Mouse (Mus musculus): ENCODE data around the gene Gm10181.
A peak's percentile ranks its signal among the peaks of the same experiment; 100 is the strongest.
"Not testable (repeated sequence)": the region's sequence is repeated elsewhere in the genome, so short reads cannot be mapped to it uniquely, and the experiment has no call there.

The Gm10181 gene

DNA sequence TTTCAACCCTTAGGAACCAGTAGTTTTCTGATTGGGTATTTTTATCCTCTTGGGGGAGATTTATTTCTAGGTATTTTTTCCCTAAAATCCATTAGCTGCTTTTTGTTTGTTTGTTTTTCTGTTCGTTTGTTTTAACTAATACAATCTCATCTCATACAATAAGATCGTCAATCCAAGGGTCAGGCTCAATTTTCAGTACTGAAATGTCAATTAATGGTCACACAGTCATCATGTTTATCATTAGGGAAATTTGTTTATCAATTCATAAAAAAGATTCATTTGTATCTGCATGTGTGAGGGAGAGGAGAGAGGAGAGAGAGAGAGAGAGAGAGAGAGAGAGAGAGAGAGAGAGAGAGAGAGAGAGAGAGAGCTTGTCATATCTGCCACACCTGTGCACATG lies at the start of gene Gm10181:
TSS of gene Gm10181 (plus strand) at position 301 of the 400 bp plus-strand sequence.
- no peak for DNase-seq (ENCODE audit: low spot score)

DNA sequence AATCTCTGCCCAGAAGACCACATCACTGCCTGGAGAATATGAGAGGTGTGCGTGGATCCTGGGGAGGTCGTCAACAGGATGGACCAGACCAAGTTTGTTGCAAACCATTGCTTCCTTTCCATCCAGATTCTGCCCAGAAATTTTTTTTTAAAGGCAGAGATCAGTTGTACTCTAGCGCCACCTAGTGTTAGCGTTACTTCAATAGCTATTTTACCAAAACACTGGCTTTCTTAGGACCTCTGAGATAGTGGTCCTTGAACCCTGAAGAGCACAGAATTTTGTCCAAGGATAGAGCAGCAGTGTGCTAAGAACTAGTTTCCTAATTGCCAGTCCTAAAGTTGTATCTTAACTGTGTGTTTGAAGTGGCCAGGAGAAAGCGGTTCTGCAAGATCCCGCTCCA lies 47.6 kb upstream of the Gm10181 start:
- DNase-seq (ENCODE audit: low spot score) = peak; percentile 39

DNA sequence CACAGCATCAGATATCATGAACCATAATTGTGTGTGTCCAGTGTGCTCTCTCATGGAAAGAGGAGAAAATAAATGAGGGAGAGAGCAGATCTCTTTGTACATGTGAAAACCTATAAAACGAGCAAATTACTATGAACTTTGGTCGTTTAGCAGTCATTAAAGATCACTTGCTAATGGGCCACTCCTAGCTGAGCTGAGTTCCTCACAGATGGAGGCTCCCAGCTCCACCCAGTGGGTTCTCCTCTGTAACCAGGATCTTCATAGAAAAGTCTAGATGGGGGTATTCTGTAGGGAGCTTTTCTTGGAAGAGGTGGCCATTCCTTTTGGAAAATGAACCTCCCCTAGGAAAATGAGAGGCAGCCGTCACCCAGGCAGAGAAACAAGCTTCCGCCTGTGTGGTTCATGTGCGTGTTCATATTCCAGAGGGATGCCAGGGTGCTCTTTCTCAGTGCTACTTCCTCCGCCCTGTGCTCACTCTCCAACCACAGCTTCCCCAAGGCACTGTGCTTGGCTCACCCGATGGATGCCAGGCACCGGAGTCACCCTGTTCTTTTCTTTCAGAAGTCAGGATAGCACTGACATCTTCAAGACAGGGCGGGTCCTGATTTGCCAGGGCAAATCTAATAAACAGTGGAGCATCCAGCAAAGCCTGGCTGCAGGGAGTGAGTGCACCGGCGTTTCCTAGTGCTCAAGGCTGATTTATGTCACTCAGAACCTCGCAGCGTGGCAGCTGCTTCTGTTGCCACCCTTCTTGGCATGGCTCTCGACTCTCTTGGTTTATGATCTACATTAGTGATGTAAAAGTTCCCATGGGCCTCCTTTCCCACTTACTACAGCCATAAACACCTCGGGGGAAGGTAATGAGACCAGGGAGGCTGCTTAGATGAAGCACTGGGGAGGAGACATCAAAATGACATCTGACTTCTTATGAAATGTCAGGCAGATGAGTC lies 46.8 kb upstream of the Gm10181 start:
- no peak for DNase-seq (ENCODE audit: low spot score)

DNA sequence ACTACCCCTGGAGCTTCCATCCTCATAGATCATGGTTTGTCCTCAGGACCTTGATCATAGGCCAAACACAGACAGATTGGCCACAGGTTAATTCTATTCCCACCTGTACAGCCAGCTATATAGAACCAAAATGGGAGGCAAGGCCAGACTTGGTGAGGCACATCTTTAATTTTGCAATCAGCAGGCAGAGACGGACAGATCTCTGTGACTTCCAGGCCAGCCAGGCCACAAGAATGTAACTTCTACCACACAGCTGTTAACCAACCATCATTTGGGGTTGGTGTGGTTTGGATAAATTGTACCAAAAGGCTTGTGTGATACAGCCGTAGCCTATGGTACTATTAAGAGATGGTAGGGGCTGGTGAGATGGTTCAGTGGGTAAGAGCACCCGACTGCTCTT lies 44.9 kb upstream of the Gm10181 start:
- DNase-seq (ENCODE audit: low spot score) = no peak

DNA sequence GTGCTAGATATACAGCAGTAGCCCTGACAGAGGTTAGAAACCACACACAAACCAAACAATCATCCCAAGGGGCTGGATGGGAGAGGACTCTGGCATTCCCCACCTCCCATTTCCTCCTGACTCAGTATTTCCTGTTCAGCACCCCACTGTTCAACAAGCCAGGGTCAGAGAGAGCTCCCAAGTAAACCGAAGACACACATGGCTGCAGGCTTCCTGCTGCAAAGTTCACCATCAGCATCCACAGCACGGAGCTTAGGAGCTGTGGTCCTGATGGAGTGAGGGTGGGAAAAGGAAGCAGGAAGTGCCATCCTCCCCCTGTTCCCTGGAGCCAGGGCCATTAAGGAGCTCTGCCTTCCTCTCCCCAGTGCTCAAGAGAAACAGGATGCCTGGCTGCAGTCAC lies 40.9 kb upstream of the Gm10181 start:
- no peak for DNase-seq (ENCODE audit: low spot score)

- no peak for DNase-seq (ENCODE audit: low spot score)
Observed at GRCm38 (mm10) chr9:25048940-25049339, 40.3 kb upstream of the Gm10181 start.

DNA sequence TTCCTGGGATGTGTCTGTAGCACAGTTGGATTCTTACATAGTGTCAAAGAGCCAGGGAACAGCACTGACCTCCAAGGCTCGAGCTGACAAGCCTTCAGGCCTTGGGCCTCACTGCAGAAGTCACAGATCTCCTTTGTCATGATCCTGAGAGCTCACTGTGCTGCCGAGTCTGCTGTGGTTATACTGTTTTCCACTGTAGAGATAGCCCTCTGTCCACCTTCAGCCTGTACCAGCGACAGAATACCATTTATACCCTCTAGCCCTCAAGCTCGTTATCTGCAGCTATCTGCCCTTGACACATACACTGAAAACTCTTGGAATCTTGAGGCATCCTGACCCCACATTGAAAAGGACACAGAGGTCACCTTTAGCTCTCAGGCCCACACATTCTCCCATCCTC lies 37.3 kb upstream of the Gm10181 start:
- no peak for DNase-seq (ENCODE audit: low spot score)

- no peak for DNase-seq (ENCODE audit: low spot score)
Observed at GRCm38 (mm10) chr9:25055650-25056376, 33.4 kb upstream of the Gm10181 start.

DNA sequence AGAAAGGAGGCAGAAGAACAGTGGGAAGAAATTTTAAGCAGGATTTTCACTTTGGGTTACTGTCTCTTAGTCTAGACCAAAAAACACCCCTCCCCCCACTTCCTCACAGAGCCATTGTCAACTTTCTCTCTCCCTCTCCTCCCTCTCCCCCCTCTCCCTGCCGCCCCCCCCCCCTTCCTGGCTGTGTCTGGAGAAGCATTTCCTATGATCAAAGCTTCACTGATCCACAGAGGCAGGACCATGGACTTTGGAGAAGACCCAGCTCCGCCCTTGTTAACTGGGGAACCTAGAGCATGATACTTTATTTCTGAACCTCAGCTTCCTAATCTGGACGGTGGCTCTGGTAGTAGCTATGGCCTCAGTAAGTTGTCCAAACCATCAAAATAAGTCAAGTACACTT lies 30.5 kb upstream of the Gm10181 start:
- DNase-seq (ENCODE audit: low spot score) = no peak

- DNase-seq (ENCODE audit: low spot score) = no peak
Observed at GRCm38 (mm10) chr9:25072666-25073065, 16.6 kb upstream of the Gm10181 start.

GRCm38 (mm10) chr9:25075977-25076376 lies 13.2 kb upstream of the Gm10181 start:
- DNase-seq (ENCODE audit: low spot score) = peak; percentile 41

GRCm38 (mm10) chr9:25076505-25076904 lies 12.7 kb upstream of the Gm10181 start:
- no peak for DNase-seq (ENCODE audit: low spot score)

DNA sequence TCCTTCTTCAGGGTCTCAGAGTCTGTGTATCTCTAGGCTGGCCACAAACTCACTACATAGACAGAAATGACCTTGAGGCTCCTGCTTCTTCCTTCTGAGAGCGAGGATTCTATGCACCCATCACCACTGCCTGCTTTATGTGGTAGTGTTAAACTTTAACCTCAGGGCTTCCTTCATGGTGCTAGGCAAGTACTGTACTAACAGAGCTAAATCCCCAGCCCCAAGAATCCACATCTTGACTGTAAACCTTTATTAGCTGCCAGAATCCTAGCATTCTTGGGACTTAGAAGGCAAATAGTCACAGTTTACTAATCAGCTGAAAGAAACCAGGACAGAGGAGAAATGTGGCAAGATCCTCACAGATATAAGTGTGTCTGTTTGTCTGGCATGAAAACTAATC lies 1.6 kb downstream of the Gm10181 start:
- no peak for DNase-seq (ENCODE audit: low spot score)

GRCm38 (mm10) chr9:25102881-25103280 lies 13.7 kb downstream of the Gm10181 start:
- DNase-seq (ENCODE audit: low spot score) = no peak

DNA sequence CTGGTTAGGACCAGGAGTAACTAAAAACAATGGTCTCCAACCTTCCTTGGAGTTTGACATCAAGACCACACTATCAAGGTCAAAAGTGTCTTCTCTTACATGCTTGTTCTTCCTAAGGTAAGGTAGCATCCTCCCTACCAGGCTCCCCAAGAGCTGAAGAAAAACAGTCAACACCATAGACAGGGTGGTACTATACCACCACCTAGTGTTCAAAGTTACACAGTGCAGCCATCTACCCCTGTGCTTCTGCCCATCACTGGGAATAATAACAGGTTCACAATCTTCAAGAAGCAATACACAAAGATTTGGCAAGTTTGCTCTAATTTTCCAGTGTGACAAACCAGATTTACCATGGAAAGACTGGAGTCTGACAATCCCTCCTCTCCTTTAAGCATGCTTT lies 15.4 kb downstream of the Gm10181 start:
- peak; percentile 43 for DNase-seq (ENCODE audit: low spot score)

GRCm38 (mm10) chr9:25123590-25123989 lies 34.4 kb downstream of the Gm10181 start:
- not testable (repeated sequence) for DNase-seq (ENCODE audit: low spot score)

DNA sequence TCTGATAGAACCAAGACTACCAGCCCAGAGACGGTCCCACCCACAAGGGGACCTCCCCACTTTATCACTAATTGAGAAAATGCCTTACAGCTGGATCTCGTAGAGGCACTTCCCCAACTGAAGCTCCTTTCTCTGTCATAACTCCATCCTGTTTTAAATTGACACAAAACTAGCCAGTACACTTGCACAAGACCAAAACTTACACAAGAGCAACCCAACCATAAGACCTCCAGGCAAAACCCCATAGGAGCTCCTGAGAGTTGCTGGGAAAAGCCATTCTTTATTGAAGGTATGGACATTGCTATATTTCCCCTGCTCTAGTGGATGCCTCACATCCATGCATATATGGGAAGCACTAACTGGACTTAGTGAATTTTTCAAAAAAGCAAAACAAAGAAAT lies 34.8 kb downstream of the Gm10181 start:
- no peak for DNase-seq (ENCODE audit: low spot score)

- DNase-seq (ENCODE audit: low spot score) = no peak
Observed at GRCm38 (mm10) chr9:25132253-25132652, 43.0 kb downstream of the Gm10181 start.

GRCm38 (mm10) chr9:25132920-25133319 lies 43.7 kb downstream of the Gm10181 start:
- DNase-seq (ENCODE audit: low spot score) = no peak

DNA sequence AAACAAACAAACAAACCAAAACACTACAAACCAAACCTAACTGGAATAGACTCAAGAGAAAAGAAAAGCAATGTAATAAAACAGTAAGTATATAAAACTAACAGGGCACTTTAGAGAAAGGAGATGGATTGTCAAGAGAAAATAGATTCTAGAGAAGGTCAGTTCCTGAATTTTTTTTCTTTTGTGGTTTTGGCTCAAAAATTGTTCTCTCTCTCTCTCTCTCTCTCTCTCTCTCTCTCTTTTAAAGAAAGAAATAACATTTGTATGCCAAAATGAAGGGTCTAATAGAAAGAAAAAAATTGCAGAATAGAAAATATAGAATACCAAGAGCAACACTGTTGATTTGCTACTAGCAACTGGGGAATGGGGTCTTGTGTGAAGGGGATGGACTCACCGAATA lies 49.7 kb downstream of the Gm10181 start:
- no peak for DNase-seq (ENCODE audit: low spot score)

Measured in lung, postnatal 25 days (tissue).